Mouse (Mus musculus): ENCODE data around the gene Psmb6. TPM values are rescaled to one million over a fixed set of nuclear protein-coding genes. Genes with fewer than 3 reads are reported as not detected.

Psmb6 gene
- polyA plus RNA-seq, 2 experiments from 2014 or later, result 378 to 439 TPM

DNA sequence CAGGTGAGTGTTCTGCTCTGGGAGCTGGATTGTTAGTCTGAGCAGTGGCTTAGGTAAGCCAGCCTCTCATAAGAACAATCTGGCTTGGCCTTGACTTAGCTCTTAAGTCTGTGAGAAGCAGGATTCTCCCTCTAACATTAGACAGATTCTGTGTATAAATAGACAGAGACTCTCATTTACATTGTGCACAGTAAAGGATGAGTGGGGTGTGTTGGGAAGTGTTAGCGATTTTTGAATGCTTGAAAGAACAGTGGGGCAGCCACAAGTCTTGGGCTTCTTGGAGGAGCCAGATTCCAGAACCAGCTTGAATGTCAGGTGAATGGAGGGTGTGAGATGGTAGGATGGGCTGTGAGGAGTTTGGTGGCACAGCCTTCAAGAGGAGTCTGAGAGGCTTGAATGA lies 46.5 kb downstream of the Psmb6 start:
- ATAC-seq, result no peak

GRCm38 (mm10) chr11:70572348-70572902 lies 47.3 kb downstream of the Psmb6 start:
- ATAC-seq, result no peak

DNA sequence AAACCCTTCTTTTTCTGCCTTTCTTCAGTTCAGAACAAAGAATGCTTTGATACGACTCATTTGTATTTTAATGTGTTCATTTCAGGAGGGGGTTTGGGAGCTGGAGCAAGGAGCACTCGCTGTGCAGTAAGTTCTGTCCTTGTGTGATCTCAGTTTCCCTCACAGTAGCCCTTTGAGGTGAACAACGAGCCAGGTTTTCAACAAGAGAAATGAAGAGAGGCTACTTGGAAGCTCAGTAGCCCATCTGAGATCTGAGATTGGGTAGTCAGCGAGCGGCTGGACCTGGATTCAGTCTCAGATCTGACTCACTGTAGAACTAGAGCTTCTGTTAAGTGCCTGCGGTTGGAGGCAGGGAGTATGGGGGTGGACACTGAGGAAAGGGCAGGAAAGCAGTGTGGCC lies 48.7 kb downstream of the Psmb6 start:
- ATAC-seq, result no peak

DNA sequence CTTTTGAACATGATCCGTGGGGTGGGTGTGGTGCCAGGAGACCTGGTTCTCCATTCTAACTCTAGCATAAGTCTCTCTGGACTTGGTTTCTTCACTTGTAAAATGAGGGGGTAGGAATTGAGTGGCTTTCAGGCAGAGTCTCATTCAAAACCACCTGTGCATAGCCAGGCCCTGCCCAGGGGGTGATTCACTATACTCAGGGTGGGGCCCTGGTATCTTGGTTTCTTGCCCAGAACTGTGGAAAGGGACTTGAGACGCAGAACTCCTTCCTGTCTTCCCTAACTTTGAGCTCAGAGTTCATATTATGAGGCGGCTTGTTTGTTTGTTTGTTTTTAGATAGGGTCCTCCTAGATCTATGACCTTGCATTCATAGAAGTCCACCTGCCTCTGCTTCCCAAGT lies 52.0 kb downstream of the Psmb6 start:
- ATAC-seq, result no peak

Other genes with a start within 250 kb of the Psmb6 start
- not detected for gene Alox12e, start 202.7 kb upstream of the Psmb6 start, polyA plus RNA-seq (2017; shearing (Covaris generic))
- gene Alox15, start 173.3 kb upstream of the Psmb6 start, polyA plus RNA-seq (2017; shearing (Covaris generic)), result not detected
- gene Pelp1, start 115.3 kb upstream of the Psmb6 start, polyA plus RNA-seq (2017; shearing (Covaris generic)), result 1 to 10 TPM; 4.4 to 7.7 TPM
- gene Arrb2, start 92.7 kb upstream of the Psmb6 start, polyA plus RNA-seq (2017; shearing (Covaris generic)), result 10 to 100 TPM; 47.0 to 64.1 TPM
- gene Med11, start 73.4 kb upstream of the Psmb6 start, polyA plus RNA-seq (2017; shearing (Covaris generic)), result 10 to 100 TPM; 84.3 to 85.7 TPM
- gene Zmynd15, start 65.9 kb upstream of the Psmb6 start, polyA plus RNA-seq (2017; shearing (Covaris generic)), result not detected
- under 1 TPM; 0.43 to 0.87 TPM for gene Cxcl16, start 65.4 kb upstream of the Psmb6 start, polyA plus RNA-seq (2017; shearing (Covaris generic))
- 1 to 10 TPM in 1 of 2 experiments, under 1 TPM in 1; 1.00 to 2.5 TPM for gene Tm4sf5, start 20.1 kb upstream of the Psmb6 start, polyA plus RNA-seq (2017; shearing (Covaris generic))
- not detected for gene Vmo1, start 10.8 kb upstream of the Psmb6 start, polyA plus RNA-seq (2017; shearing (Covaris generic))
- not detected for gene Gltpd2, start 6.2 kb upstream of the Psmb6 start, polyA plus RNA-seq (2017; shearing (Covaris generic))
- gene Gm40193, start 7.6 kb downstream of the Psmb6 start, polyA plus RNA-seq (2017; shearing (Covaris generic)), result not detected
- gene Pld2, start 14.7 kb downstream of the Psmb6 start, polyA plus RNA-seq (2017; shearing (Covaris generic)), result 1 to 10 TPM; 2.7 to 3.9 TPM
- 1 to 10 TPM; 5.6 to 8.4 TPM for gene Mink1, start 37.5 kb downstream of the Psmb6 start, polyA plus RNA-seq (2017; shearing (Covaris generic))
- gene 4930544D05Rik, start 90.5 kb downstream of the Psmb6 start, polyA plus RNA-seq (2017; shearing (Covaris generic)), result under 1 TPM in 1 of 2 experiments, not detected in 1; 0.71 TPM
- 1 to 10 TPM; 1.4 to 2.1 TPM for gene Chrne, start 93.8 kb downstream of the Psmb6 start, polyA plus RNA-seq (2017; shearing (Covaris generic))
- gene Gp1ba, start 113.8 kb downstream of the Psmb6 start, polyA plus RNA-seq (2017; shearing (Covaris generic)), result under 1 TPM; 0.39 to 0.43 TPM
- 100 to 1,000 TPM; 389 to 496 TPM for gene Rnf167, start 121.9 kb downstream of the Psmb6 start, polyA plus RNA-seq (2017; shearing (Covaris generic))
- 100 to 1,000 TPM in 1 of 2 experiments, 10 to 100 TPM in 1; 84.0 to 102 TPM for gene Slc25a11, start 122.1 kb downstream of the Psmb6 start, polyA plus RNA-seq (2017; shearing (Covaris generic))
- 1,000 to 10,000 TPM; 2,750 to 3,189 TPM for gene Pfn1, start 129.3 kb downstream of the Psmb6 start, polyA plus RNA-seq (2017; shearing (Covaris generic))
- 10 to 100 TPM; 32.6 to 32.7 TPM for gene Eno3, start 131.8 kb downstream of the Psmb6 start, polyA plus RNA-seq (2017; shearing (Covaris generic))
- gene Spag7, start 144.0 kb downstream of the Psmb6 start, polyA plus RNA-seq (2017; shearing (Covaris generic)), result 100 to 1,000 TPM; 126 to 132 TPM
- 10 to 100 TPM; 12.2 to 15.8 TPM for gene Camta2, start 162.7 kb downstream of the Psmb6 start, polyA plus RNA-seq (2017; shearing (Covaris generic))
- gene Inca1, start 174.8 kb downstream of the Psmb6 start, polyA plus RNA-seq (2017; shearing (Covaris generic)), result 1 to 10 TPM in 1 of 2 experiments, under 1 TPM in 1; 0.30 to 1.2 TPM
- gene Kif1c, start 175.2 kb downstream of the Psmb6 start, polyA plus RNA-seq (2017; shearing (Covaris generic)), result 1 to 10 TPM; 1.0 to 1.1 TPM
- gene Zfp3, start 238.8 kb downstream of the Psmb6 start, polyA plus RNA-seq (2017; shearing (Covaris generic)), result 1 to 10 TPM; 4.0 to 5.3 TPM

Data from CD4-positive, CD25-positive, alpha-beta regulatory T cell, adult 4 months (primary cell).